Mouse (Mus musculus) thymus, adult 2 months (tissue): ENCODE results near the gene Nr1h4.

ENCODE experiments used
- CTCF ChIP-seq: fragments of 200-500 bp; IDR thresholded peaks from 2 replicates; pipeline ENCODE4 v1.5.1; 2012; ENCODE audit warnings: mild to moderate bottlenecking, control low read depth, low read length, moderate library complexity, borderline replicate concordance; ENCODE audit not compliant: control insufficient read depth, poor library complexity, insufficient read depth; ENCODE audit errors: extremely low read depth
- POLR2A ChIP-seq: fragments of 200-500 bp; IDR thresholded peaks from 2 replicates; pipeline ENCODE4 v1.6.1; 2012; ENCODE audit warnings: mild to moderate bottlenecking, low read length, control low read depth, moderate library complexity; ENCODE audit not compliant: control insufficient read depth, poor library complexity, insufficient read depth; ENCODE audit errors: extremely low read depth

DNA sequence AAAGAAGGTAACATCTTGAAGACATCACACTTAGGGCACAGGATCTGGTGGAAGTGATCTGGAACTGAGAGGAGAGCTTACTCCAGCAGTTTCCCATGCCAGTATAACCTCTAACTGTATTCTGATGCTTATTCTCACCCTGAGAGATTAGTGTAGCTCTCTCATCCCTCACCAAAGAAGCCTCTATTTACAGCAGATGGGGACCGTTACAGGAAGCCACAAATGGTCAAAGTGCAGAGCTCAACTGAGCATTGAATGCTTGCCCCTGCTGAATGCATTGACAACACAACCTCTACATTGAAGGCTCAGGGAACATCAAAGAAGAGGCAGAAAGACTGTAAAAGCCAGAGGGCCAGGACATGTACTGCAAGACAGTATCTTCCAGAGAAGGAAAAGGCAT lies 125.8 kb downstream of the Nr1h4 start:
- no peak for TF ChIP-seq POLR2A
- TF ChIP-seq CTCF: no peak
